Mouse (Mus musculus) cortical plate, adult 2 months (tissue): ENCODE measurements at regions not wholly inside any gene's neighbourhood (a gene's known extent, or its start where the extent isn't known, plus 50 kb on each side); places are given as distances from the start of the nearest gene placed in this dataset.
"Not testable (repeated sequence)": the region's sequence is repeated elsewhere in the genome, so short reads cannot be mapped to it uniquely, and the experiment has no call there.

Experiments used
- H3K27ac ChIP-seq: fragments of 200-500 bp; 2 replicates; pipeline ENCODE4 v1.5.1; 2012; ENCODE audit warnings: low read length, control low read depth, inconsistent platforms; ENCODE audit not compliant: insufficient read depth
- H3K4me1 ChIP-seq: fragments of 200-500 bp; 2 replicates; pipeline ENCODE4 v1.6.1; 2011; ENCODE audit warnings: low read length; ENCODE audit not compliant: control insufficient read depth, insufficient read depth
- H3K4me3 ChIP-seq: fragments of 200-500 bp; 2 replicates; pipeline ENCODE4 v1.5.1; 2011; ENCODE audit warnings: mild to moderate bottlenecking, low read length, control low read depth; ENCODE audit not compliant: insufficient read depth
- CTCF ChIP-seq: fragments of 200-500 bp; IDR thresholded peaks from 2 replicates; pipeline ENCODE4 v1.5.1; 2011; ENCODE audit warnings: mild to moderate bottlenecking, control low read depth, low read length; ENCODE audit not compliant: insufficient read depth; ENCODE audit errors: extremely low read depth
- POLR2A ChIP-seq: fragments of 200-500 bp; IDR thresholded peaks from 2 replicates; pipeline ENCODE4 v1.6.1; 2011; ENCODE audit warnings: mild to moderate bottlenecking, low read length, control low read depth; ENCODE audit not compliant: insufficient read depth; ENCODE audit errors: extremely low read depth

DNA sequence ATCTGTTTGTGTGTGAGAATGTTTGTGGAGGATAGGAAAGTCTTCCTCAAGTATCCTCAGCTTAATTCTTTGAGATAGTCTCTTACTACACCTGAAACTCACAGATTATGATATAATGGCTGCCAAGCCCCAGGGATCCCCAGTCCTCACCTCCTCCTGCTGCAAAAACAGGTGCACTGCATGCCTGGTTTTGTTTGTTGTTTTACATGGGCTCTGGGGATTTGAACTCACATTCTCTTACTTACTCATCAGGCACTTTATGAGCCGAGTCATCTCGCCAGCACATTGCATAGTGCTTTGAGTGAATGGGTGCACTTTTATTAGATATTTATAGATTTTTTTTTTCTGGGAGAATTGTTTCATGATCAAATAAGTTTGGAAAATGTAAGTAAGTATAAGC is 56.3 kb downstream of the Mterf1b start:
- H3K4me1 ChIP-seq = no peaks in the 10 kb centered on the region
- no peak overlapping the region for H3K4me3 ChIP-seq
- no peak overlapping the region for H3K27ac ChIP-seq
- TF ChIP-seq POLR2A (no peak), CTCF (no peak)

DNA sequence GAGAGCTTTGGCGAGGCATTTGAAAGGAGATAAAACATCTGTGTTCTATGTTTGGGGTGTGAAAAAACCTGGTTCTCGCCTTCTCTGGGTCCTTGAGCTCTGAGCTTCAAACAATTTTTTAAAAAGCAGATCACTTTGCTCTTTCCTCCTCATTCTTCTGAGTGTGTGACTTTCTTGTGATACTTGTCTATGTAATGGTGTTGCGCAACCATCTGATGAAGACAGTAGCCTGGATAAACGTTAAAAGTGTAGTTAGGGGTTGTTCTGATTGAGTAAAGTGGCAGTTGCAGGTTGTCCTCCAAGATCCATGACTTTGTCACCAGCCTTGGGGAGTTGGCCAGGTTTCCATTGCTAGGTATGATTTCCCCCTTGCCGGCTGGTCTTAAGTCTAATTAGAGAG is 62.1 kb downstream of the Mterf1b start:
- H3K4me1 ChIP-seq, H3K27ac ChIP-seq, H3K4me3 ChIP-seq: not testable (repeated sequence)

DNA sequence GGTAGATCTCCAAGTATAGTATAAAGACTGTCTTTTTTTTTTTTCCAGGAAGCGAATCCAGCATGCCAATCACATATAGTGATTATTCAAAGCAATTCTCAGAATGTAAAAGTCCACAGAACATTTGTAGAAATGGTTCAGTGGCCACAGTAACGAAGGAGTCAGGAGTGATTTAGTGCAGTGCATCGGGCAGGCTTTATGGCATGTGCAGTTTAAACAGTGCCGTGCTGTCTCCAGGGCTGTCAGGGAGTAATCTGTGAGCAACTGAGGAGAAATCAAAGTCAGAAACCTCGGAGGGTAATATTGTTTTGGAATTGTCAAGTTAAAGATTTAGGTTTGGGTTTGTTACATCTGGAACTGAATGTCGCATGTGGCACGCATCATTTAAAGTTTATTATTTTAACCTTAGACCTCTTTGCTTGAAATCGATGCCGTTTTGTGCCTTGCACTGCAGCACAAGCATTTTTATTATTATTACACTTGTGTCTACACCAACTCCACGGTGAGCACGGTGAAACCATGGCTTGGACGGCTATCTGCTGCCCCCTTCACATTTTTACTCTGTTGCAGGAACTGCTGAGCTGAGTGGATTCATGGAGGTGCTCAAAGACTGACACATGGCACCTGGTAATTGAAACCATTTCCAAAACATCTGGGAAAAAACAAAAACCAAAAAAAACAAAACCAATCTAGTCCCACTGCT is 65.0 kb downstream of the Mterf1b start:
- no peak for TF ChIP-seq POLR2A
- no peak for TF ChIP-seq CTCF
- Histone ChIP-seq H3K4me1 (no peaks in the 10 kb centered on the region), H3K27ac (no peak overlapping the region), H3K4me3 (no peak overlapping the region)

DNA sequence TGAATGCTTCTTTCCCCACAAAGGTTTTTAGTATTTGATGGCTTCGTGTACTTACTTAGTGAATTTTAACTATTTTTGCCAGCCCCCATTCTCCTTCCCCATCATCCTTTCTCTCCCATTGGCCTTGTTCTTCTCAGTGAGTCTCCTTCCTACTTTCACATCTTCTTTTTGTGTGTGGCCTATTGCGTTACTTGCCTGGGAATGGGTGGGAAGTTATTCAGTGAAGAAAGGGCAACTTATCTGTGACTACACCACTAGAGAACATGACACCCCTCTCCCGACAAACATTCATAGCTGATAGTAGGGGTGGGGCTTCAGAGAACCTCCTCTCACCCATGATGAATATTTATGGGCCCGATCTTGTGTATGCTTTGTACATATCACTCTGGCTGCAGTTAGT is 67.1 kb downstream of the Mterf1b start:
- TF ChIP-seq CTCF (no peak), POLR2A (no peak)
- Histone ChIP-seq H3K4me1 (no peaks in the 10 kb centered on the region), H3K27ac (no peak overlapping the region), H3K4me3 (no peak overlapping the region)

DNA sequence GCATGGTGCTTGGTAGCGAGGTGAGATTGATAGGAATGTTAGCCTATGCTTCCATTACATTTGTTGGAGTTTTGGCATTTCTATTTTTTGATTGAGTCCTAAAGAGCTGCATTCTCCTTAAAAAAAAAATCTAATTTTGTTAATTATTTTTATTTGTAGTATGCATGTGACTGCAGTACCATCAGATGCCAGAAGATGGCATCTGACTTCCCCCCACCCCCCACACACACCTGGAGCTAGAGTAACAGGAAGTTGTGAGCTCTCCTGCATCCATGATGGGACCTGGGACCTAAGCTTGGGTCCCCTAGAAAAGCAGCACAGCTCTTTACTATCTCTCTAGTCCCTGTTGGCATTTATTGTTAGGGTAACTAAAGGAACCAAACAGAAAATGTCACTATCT is 70.5 kb downstream of the Mterf1b start:
- TF ChIP-seq CTCF (peak; percentile 33; the same call in 1 of the 2 replicates), POLR2A (no peak)
- Histone ChIP-seq H3K4me3 (no peak overlapping the region), H3K27ac (no peak overlapping the region), H3K4me1 (no peaks in the 10 kb centered on the region)

DNA sequence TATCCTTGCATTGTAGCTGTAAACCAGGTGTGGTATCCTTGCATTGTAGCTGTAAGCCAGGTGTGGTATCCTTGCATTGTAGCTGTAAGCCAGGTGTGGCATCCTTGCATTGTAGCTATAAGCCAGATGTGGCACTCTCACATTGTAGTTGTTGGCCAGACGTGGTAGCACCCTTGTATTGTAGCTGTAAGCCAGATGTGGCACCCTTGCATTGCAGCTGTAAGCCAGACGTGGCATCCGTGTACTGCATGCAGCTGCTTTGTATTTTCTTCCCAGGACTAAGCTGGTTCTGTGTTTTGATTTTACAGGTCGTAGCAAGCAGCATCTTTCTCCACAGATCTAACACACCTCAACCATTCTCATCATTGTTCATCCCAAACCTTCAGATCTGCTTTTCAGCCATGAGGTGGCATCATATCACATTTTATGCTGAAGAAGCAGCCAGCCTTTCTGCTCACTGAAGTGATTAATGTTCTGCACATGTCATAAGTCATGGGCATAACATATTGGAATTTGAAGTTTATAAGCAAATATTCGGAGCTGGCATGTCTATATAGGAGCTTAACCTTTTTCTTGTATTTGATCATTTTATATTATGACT is 71.5 kb downstream of the Mterf1b start:
- Histone ChIP-seq H3K27ac (no peak overlapping the region), H3K4me3 (no peak overlapping the region), H3K4me1 (no peaks in the 10 kb centered on the region)
- peak; percentile 56; the same call in 1 of the 2 replicates for TF ChIP-seq CTCF
- no peak for TF ChIP-seq POLR2A

DNA sequence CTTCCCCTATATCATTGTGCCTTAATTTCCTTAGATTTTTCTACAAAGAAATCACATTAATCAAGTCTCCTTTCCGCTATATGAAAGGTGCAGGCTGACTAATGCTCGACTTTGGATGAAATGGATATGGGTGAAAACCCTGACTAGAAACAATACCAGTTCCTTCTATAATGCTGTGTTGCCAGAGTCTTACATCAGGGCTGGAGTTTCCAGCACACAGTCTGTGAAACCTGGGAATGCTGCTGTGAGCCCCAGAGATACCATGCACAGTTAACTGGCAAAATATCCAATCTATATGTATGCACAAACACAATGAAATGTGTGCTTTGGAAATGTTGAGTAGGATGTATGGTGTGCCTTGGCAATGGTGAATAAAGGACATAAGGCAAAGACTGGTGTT is 75.5 kb downstream of the Mterf1b start:
- no peak for TF ChIP-seq CTCF
- no peak for TF ChIP-seq POLR2A
- no peak overlapping the region for H3K27ac ChIP-seq
- H3K4me3 ChIP-seq = no peak overlapping the region
- H3K4me1 ChIP-seq = no peaks in the 10 kb centered on the region

DNA sequence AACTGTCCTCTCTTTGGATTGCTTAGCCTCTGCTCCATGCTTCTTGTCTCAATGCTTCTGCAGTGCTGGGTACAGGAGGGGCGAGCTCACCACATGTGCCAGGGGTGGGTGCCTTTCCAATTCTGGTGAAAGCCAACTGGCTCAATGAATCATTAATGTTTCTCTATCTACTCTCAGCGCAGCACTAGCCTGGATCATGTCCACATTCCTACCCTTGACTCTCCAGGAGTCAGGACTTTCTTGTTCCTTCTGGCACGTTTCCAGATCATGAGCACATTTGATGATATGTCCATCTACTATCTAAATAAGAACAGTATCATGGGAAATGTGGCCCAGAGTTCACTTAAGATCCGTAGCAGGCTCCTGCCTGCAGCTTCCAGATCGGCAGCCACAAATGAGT is 80.8 kb downstream of the Mterf1b start:
- Histone ChIP-seq H3K4me3 (no peak overlapping the region), H3K27ac (no peak overlapping the region), H3K4me1 (no peaks in the 10 kb centered on the region)
- TF ChIP-seq POLR2A = no peak
- TF ChIP-seq CTCF = no peak

DNA sequence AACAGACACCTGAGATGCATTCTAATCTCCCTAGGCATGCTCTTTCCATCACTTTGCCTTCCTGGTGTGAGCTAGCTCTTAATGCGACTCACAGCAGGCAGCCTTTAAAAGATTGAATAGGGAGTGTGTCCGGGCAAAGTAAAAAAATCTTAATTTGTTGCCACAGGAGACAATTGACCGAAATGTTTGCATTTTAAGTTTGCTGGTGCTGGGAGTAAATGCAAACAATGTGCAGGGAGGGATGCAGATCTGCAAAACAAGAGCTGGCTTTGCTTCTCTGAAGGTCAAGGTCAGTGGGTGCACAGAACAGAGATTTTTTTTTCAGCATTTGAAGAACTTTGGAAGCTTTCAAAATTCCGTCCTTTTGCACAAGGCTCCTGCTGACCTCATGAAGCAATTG is 111.4 kb downstream of the Mterf1b start:
- H3K4me3 ChIP-seq = no peak overlapping the region
- H3K4me1 ChIP-seq = no peaks in the 10 kb centered on the region
- no peak for TF ChIP-seq POLR2A
- no peak for TF ChIP-seq CTCF
- H3K27ac ChIP-seq = no peak overlapping the region

DNA sequence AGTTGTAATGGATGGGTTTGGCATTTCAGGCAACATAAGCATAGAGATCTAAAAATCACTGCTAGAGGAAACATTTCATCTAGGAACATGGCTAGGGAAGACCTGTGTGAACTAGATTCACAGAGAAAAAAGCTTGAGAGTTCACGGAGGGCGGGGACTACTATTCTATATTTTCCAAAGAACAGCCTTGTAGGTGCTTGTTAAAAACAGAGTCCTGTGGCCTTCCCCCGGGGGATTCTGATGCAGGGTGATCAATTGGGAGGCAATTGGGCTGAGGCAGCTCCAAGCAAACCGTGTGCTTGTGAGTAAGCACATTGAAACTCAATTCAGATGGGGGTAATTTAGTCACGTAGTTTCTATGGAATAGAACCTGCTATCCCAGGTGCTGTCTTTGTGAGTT is 112.0 kb downstream of the Mterf1b start:
- TF ChIP-seq POLR2A (no peak), CTCF (no peak)
- no peak overlapping the region for H3K4me3 ChIP-seq
- H3K27ac ChIP-seq = no peak overlapping the region
- H3K4me1 ChIP-seq = no peaks in the 10 kb centered on the region

DNA sequence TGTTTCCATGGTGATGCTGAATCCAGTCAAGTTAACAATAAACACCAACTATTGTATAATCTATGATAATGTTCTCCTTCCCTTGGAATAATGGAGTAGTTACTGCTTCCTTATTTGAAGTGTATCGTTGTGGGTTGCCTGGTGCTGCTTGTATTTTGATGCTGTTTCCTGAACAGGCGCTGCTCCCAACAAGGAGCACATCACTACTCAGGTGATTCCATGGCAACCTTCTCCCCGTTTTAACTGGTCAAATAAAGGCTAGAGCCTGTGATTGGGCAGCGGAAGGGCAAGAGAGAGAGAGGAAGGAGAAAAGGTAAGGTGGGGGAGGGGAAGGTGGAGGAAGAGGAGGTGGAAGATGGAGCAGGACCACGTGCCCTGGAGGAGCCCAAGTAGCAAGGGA is 116.3 kb downstream of the Mterf1b start:
- H3K4me3 ChIP-seq = no peak overlapping the region
- H3K4me1 ChIP-seq = no peaks in the 10 kb centered on the region
- H3K27ac ChIP-seq = no peak overlapping the region
- no peak for TF ChIP-seq CTCF
- TF ChIP-seq POLR2A = no peak
